Mouse (Mus musculus) sigmoid colon, adult 10 weeks (tissue): ENCODE measurements around the gene Hist1h2ab. TPM values are rescaled to one million over a fixed set of nuclear protein-coding genes. Genes with fewer than 3 reads are reported as not detected.

Experiments
- polyA plus RNA-seq: library from polyadenylated mRNA; stranded (reverse); fragments of 350-450 nt; fragmentation: Illumina TruSeq; extraction: RNeasy Lipid Tissue Mini Kit (QIAGEN cat#74804); gene quantifications from one replicate; pipeline ENCODE4 v1.2.3, GENCODE M21; 2014; ENCODE audit warnings: low read depth, low replicate concordance

Gene Hist1h2ab
- not detected for polyA plus RNA-seq

DNA sequence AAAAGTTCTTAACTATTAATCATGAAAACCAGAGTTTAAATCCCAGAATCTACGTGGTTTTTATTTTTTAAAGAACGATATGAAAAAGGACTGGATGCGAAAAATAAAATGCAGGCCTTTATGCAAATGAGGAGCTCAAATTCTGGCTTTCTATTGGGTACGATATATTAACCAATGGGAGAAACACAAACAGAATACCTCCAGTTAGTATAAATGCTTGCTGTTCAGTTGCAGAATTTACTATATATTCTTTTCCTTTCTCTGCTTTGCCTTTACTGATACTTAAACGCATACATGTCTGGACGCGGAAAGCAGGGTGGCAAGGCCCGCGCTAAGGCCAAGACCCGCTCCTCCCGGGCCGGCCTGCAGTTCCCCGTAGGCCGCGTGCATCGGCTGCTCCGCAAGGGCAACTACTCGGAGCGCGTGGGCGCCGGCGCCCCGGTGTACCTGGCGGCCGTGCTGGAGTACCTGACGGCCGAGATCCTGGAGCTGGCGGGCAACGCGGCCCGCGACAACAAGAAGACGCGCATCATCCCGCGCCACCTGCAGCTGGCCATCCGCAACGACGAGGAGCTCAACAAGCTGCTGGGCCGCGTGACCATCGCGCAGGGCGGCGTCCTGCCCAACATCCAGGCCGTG, at the start of gene Hist1h2ab:
Gene Hist1h2ab, plus strand, starts transcription at position 288 of the 639 bp plus-strand sequence.

GRCm38 (mm10) chr13:23710374-23711089, 40.4 kb upstream of the Hist1h2ab start, which contains the start of gene Hfe:
Gene Hfe, minus strand, starts transcription at chr13:23710854.

DNA sequence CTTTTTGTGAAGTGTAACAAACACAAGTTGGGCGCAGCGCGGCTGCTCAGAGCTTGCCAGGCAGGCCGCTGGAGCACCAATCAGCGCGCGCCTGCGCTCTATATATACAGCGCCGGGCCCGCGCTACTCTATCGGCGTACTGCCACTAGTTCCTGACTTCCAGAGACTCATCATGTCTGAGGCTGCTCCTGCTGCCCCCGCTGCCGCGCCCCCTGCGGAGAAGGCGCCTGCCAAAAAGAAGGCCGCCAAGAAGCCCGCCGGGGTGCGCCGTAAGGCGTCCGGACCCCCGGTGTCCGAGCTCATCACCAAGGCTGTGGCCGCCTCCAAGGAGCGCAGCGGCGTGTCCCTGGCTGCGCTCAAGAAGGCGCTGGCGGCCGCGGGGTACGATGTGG, 12.3 kb upstream of the Hist1h2ab start, which contains the start of gene Hist1h1c:
Gene Hist1h1c, plus strand, starts transcription at position 132 of the 392 bp plus-strand sequence.

DNA sequence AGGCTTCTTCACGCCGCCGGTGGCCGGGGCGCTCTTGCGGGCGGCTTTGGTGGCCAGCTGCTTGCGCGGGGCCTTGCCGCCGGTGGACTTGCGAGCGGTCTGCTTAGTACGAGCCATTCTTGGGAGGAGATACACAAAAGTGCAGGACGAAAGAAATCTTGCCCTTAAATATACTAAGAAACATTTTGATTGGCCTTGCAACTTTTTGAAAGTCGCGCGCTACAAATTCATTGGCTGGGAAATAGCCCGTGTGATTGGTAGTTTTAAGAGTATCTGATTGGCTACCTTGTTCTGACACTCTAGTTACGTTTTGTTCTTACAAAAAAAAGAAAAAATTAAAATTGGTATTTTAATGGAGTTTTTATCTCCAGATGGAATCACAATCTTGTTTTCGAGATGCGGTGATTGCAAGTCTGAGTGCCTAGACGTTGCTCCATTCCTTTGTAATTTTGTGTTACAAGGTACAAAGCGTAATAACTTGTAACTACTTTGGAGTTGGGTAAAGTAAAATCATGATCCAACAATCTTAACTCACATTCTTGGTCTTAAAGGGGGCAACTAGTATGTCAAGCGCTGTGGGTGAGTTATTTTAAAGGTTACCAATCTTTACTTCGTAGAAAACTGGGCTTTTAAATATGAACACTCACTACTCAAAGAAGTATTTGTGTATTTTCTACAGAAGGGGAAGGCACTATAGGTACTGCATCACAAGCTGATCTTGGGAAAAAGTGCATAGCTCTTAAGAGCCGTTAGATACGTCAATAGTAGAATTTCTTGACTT, 5.4 kb upstream of the Hist1h2ab start, which contains the start of gene Hist1h3c:
Gene Hist1h3c, minus strand, starts transcription at position 222 of the 781 bp plus-strand sequence.

GRCm38 (mm10) chr13:23746201-23747080, 4.5 kb upstream of the Hist1h2ab start, which contains the start of gene Hist1h2bb:
Gene Hist1h2bb, plus strand, starts transcription at chr13:23746734.

GRCm38 (mm10) chr13:23752067-23752741, 1.3 kb downstream of the Hist1h2ab start, which contains the start of gene Hist1h3b:
Gene Hist1h3b, plus strand, starts transcription at chr13:23752267.

GRCm38 (mm10) chr13:23756790-23757189, 5.9 kb downstream of the Hist1h2ab start, which contains the start of gene Hist1h4b:
Gene Hist1h4b, plus strand, starts transcription at chr13:23757013.

DNA sequence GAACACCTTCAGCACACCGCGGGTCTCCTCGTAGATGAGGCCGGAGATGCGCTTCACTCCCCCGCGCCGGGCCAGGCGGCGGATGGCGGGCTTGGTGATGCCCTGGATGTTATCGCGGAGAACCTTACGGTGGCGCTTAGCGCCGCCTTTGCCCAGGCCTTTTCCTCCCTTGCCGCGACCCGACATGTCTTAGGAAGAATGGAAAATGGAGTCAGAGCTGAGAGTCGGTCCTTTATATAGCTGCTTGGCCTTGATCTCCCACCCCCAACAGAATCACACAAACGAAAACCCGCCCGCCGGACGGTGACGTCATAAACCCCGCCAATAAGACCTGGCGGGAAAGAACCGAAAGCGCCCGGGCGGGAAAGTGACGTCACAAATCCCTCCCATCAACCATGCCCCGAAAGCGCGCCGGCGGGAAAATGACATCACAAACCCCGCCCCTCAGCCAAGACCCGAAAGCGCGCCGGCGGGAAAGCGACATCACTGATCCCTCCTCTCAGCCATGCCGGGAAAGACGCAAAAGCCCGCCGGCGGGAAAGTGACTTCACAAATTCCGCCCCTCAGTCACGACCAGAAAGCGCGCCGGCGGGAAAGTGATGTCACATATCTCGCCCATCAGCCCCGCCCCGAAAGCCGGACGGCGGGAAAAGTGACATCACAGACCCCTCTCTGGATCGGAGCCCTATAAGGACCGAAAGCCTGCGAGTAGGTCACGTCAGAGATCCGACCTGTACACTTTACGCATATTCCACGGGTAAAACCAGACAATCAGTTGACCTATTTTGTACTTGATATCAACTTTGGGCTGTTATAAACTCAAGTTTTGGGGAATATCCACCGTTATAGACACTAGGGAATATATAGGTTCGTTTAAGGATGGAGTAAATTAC, 10.3 kb downstream of the Hist1h2ab start, which contains the start of gene Hist1h4a:
Gene Hist1h4a, minus strand, starts transcription at position 259 of the 893 bp plus-strand sequence.

GRCm38 (mm10) chr13:23761871-23762821, 11.2 kb downstream of the Hist1h2ab start, which contains the start of gene Hist1h3a:
Gene Hist1h3a, minus strand, starts transcription at chr13:23762386.

GRCm38 (mm10) chr13:23763586-23764323, 12.8 kb downstream of the Hist1h2ab start, which contains the start of gene Hist1h1a:
Gene Hist1h1a, plus strand, starts transcription at chr13:23763666.

GRCm38 (mm10) chr13:23769613-23770012, 18.7 kb downstream of the Hist1h2ab start, which contains the start of gene Trim38:
Gene Trim38, plus strand, starts transcription at chr13:23769913.

Other genes with a start within 250 kb of the Hist1h2ab start
- not detected for gene Hist1h4h, start 220.1 kb upstream of the Hist1h2ab start, polyA plus RNA-seq
- not detected for gene Hist1h2af, start 217.2 kb upstream of the Hist1h2ab start, polyA plus RNA-seq
- not detected for gene Hist1h3g, start 215.7 kb upstream of the Hist1h2ab start, polyA plus RNA-seq
- gene Hist1h2bh, start 207.7 kb upstream of the Hist1h2ab start, polyA plus RNA-seq = 2.1 TPM
- gene Hist1h3f, start 207.1 kb upstream of the Hist1h2ab start, polyA plus RNA-seq = not detected
- not detected for gene Hist1h4f, start 199.5 kb upstream of the Hist1h2ab start, polyA plus RNA-seq
- gene Hist1h1d, start 197.9 kb upstream of the Hist1h2ab start, polyA plus RNA-seq = 3.9 TPM
- gene Hist1h3e, start 188.8 kb upstream of the Hist1h2ab start, polyA plus RNA-seq = not detected
- not detected for gene Hist1h2ae, start 179.9 kb upstream of the Hist1h2ab start, polyA plus RNA-seq
- 3.6 TPM for gene Hist1h2bg, start 179.7 kb upstream of the Hist1h2ab start, polyA plus RNA-seq
- not detected for gene Hist1h2bf, start 176.9 kb upstream of the Hist1h2ab start, polyA plus RNA-seq
- gene Hist1h2ad, start 176.7 kb upstream of the Hist1h2ab start, polyA plus RNA-seq = not detected
- 6.7 TPM for gene Hist1h3d, start 175.4 kb upstream of the Hist1h2ab start, polyA plus RNA-seq
- 2.3 TPM for gene Hist1h4d, start 169.5 kb upstream of the Hist1h2ab start, polyA plus RNA-seq
- gene Hist1h2be, start 130.0 kb upstream of the Hist1h2ab start, polyA plus RNA-seq = 16.9 TPM
- gene Hist1h1e, start 128.6 kb upstream of the Hist1h2ab start, polyA plus RNA-seq = 6.3 TPM
- 9.6 TPM for gene Hist1h2ac, start 67.2 kb upstream of the Hist1h2ab start, polyA plus RNA-seq
- 364 TPM for gene Hist1h2bc, start 66.9 kb upstream of the Hist1h2ab start, polyA plus RNA-seq
- gene Hist1h1t, start 55.3 kb upstream of the Hist1h2ab start, polyA plus RNA-seq = not detected
- gene Hist1h4c, start 52.7 kb upstream of the Hist1h2ab start, polyA plus RNA-seq = 2.2 TPM
- 13.2 TPM for gene Hfe, start 40.3 kb upstream of the Hist1h2ab start, polyA plus RNA-seq
- gene Hist1h1c, start 12.3 kb upstream of the Hist1h2ab start, polyA plus RNA-seq = 96.7 TPM
- not detected for gene Hist1h3c, start 5.5 kb upstream of the Hist1h2ab start, polyA plus RNA-seq
- gene Hist1h2bb, start 4.4 kb upstream of the Hist1h2ab start, polyA plus RNA-seq = not detected
- gene Hist1h3b, start 1.1 kb downstream of the Hist1h2ab start, polyA plus RNA-seq = not detected
- gene Hist1h4b, start 5.9 kb downstream of the Hist1h2ab start, polyA plus RNA-seq = not detected
- gene Hist1h4a, start 10.1 kb downstream of the Hist1h2ab start, polyA plus RNA-seq = not detected
- gene Hist1h3a, start 11.3 kb downstream of the Hist1h2ab start, polyA plus RNA-seq = not detected
- gene Hist1h1a, start 12.5 kb downstream of the Hist1h2ab start, polyA plus RNA-seq = not detected
- 1.1 TPM for gene Trim38, start 18.8 kb downstream of the Hist1h2ab start, polyA plus RNA-seq
- 0.76 TPM for gene Slc17a2, start 55.9 kb downstream of the Hist1h2ab start, polyA plus RNA-seq
- 0.25 TPM for gene Slc17a3, start 88.3 kb downstream of the Hist1h2ab start, polyA plus RNA-seq
- not detected for gene Slc17a1, start 116.6 kb downstream of the Hist1h2ab start, polyA plus RNA-seq
- gene Slc17a4, start 163.9 kb downstream of the Hist1h2ab start, polyA plus RNA-seq = 85.4 TPM
- gene Hist1h2ba, start 183.0 kb downstream of the Hist1h2ab start, polyA plus RNA-seq = not detected
- not detected for gene Hist1h2aa, start 183.3 kb downstream of the Hist1h2ab start, polyA plus RNA-seq
- gene Scgn, start 240.1 kb downstream of the Hist1h2ab start, polyA plus RNA-seq = 8.8 TPM